Mouse (Mus musculus) frontal cortex, adult 2 months (tissue): ENCODE measurements around the gene Icam4. TPM values are rescaled to one million over a fixed set of nuclear protein-coding genes. Genes with fewer than 3 reads are reported as not detected.

Experiments used
- polyA plus RNA-seq: library from polyadenylated mRNA; depleted of rRNA; stranded (reverse); fragments of >200 nt; gene quantifications from 2 replicates; pipeline ENCODE4 v1.2.3, GENCODE M21; 2012; rRNA removed

Gene Icam4
- polyA plus RNA-seq, 1 experiment, result 3.3 TPM

Other genes with a start within 250 kb of the Icam4 start
- gene Col5a3, start 214.3 kb upstream of the Icam4 start, polyA plus RNA-seq, result 1.7 and 2.5 TPM in 2 replicates
- not detected in 2 replicates for gene Rdh8, start 210.9 kb upstream of the Icam4 start, polyA plus RNA-seq
- 227 and 254 TPM in 2 replicates for gene A230050P20Rik, start 160.7 kb upstream of the Icam4 start, polyA plus RNA-seq
- 11.5 and 13.6 TPM in 2 replicates for gene Angptl6, start 149.6 kb upstream of the Icam4 start, polyA plus RNA-seq
- gene Ppan, start 141.2 kb upstream of the Icam4 start, polyA plus RNA-seq, result 48.3 and 49.1 TPM in 2 replicates
- 115 and 117 TPM in 2 replicates for gene Eif3g, start 130.8 kb upstream of the Icam4 start, polyA plus RNA-seq
- gene Dnmt1, start 69.5 kb upstream of the Icam4 start, polyA plus RNA-seq, result 40.6 and 41.2 TPM in 2 replicates
- gene S1pr2, start 52.6 kb upstream of the Icam4 start, polyA plus RNA-seq, result 1.8 TPM in 2 replicates
- 114 and 131 TPM in 2 replicates for gene Mrpl4, start 26.6 kb upstream of the Icam4 start, polyA plus RNA-seq
- 2.9 and 3.5 TPM in 2 replicates for gene Icam1, start 13.4 kb upstream of the Icam4 start, polyA plus RNA-seq
- gene Icam5, start 2.7 kb downstream of the Icam4 start, polyA plus RNA-seq, result 220 and 241 TPM in 2 replicates
- gene Zglp1, start 37.7 kb downstream of the Icam4 start, polyA plus RNA-seq, result not detected in 2 replicates
- 1.6 and 2.5 TPM in 2 replicates for gene Gm49373, start 43.7 kb downstream of the Icam4 start, polyA plus RNA-seq
- 123 and 124 TPM in 2 replicates for gene Fdx1l, start 44.2 kb downstream of the Icam4 start, polyA plus RNA-seq
- gene Gm38431, start 62.6 kb downstream of the Icam4 start, polyA plus RNA-seq, result 1.4 and 1.7 TPM in 2 replicates
- 27.9 and 28.2 TPM in 2 replicates for gene Raver1, start 62.6 kb downstream of the Icam4 start, polyA plus RNA-seq
- gene Tyk2, start 101.9 kb downstream of the Icam4 start, polyA plus RNA-seq, result 16.5 and 19.1 TPM in 2 replicates
- gene Cdc37, start 120.6 kb downstream of the Icam4 start, polyA plus RNA-seq, result 175 and 217 TPM in 2 replicates
- gene Pde4a, start 136.3 kb downstream of the Icam4 start, polyA plus RNA-seq, result 95.2 and 96.2 TPM in 2 replicates
- gene Keap1, start 210.0 kb downstream of the Icam4 start, polyA plus RNA-seq, result 58.3 and 59.6 TPM in 2 replicates
- 9.9 and 13.8 TPM in 2 replicates for gene S1pr5, start 219.1 kb downstream of the Icam4 start, polyA plus RNA-seq
- 36.5 and 40.6 TPM in 2 replicates for gene Atg4d, start 235.9 kb downstream of the Icam4 start, polyA plus RNA-seq